Mouse (Mus musculus) lung, postnatal 0 days (tissue): ENCODE data around the gene Ncapg. TPM values are rescaled to one million over a fixed set of nuclear protein-coding genes. Genes with fewer than 3 reads are reported as not detected.

Source experiments
- ATAC-seq: fragments of 200-750 bp; cut with Nextera tagmentation; 2 replicates; pipeline ENCODE4 v1.8.0; 2017; ENCODE audit warnings: moderate library complexity
- DNase-seq: peaks from one replicate; pipeline ENCODE4 v3.0.0-alpha.2; 2016; ENCODE audit warnings: low spot score
- H3K27ac ChIP-seq: fragments of 300-500 bp; sonication (generic); 2 replicates; pipeline ENCODE4 v1.5.1; 2014; ENCODE audit warnings: antibody characterized with exemption, mild to moderate bottlenecking, low read length, mixed read lengths
- H3K27me3 ChIP-seq: fragments of 300-500 bp; sonication (generic); replicated peaks from 2 replicates; pipeline ENCODE4 v1.6.1; 2014; ENCODE audit warnings: low read length, mixed read lengths; ENCODE audit not compliant: insufficient read depth
- H3K36me3 ChIP-seq: fragments of 300-500 bp; sonication (generic); 2 replicates; pipeline ENCODE4 v1.6.1; 2014; ENCODE audit warnings: low read length, mixed read lengths; ENCODE audit not compliant: insufficient read depth
- H3K4me1 ChIP-seq: fragments of 300-500 bp; sonication (generic); 2 replicates; pipeline ENCODE4 v1.6.1; 2014; ENCODE audit warnings: antibody characterized with exemption, low read depth, low read length, mixed read lengths; ENCODE audit not compliant: insufficient read depth
- H3K4me2 ChIP-seq: fragments of 300-500 bp; sonication (generic); replicated peaks from 2 replicates; pipeline ENCODE4 v1.6.1; 2014; ENCODE audit warnings: low read depth, mild to moderate bottlenecking, low read length, moderate library complexity, mixed read lengths
- H3K4me3 ChIP-seq: fragments of 300-500 bp; sonication (generic); 2 replicates; pipeline ENCODE4 v1.5.1; 2014; ENCODE audit warnings: low read depth, low read length
- H3K9ac ChIP-seq: fragments of 300-500 bp; sonication (generic); replicated peaks from 2 replicates; pipeline ENCODE4 v1.6.1; 2014; ENCODE audit warnings: low read depth, mild to moderate bottlenecking
- H3K9me3 ChIP-seq: fragments of 300-500 bp; sonication (generic); 2 replicates; pipeline ENCODE4 v1.6.1; 2016; ENCODE audit warnings: low read length, mixed read lengths
- CTCF ChIP-seq: IDR thresholded peaks from 2 replicates; pipeline ENCODE4 v1.5.1; 2016; ENCODE audit warnings: antibody characterized with exemption, mild to moderate bottlenecking
- EP300 ChIP-seq: IDR thresholded peaks from 2 replicates; pipeline ENCODE4 v1.6.1; 2016; ENCODE audit warnings: antibody characterized with exemption, mild to moderate bottlenecking, control low read depth
- WGBS: fragments of 180-500 bp; shearing (Covaris S2); extraction: QIAGEN DNeasy Blood & Tissue Kit; methylation state at CpG from one replicate; pipeline ENCODE4 v1.1.7; 2014; 5-methylcytosine and 5-hydroxymethylcytosine counted together
- polyA plus RNA-seq: library from polyadenylated mRNA; unstranded; fragments of >200 nt; fragmentation: Nextera tagmentation; extraction: Ambion mirVana; gene quantifications from 2 replicates; pipeline ENCODE4 v1.2.1, GENCODE M21; 2015

The Ncapg gene
- polyA plus RNA-seq, 1 experiment from 2014 or later: 2.6 TPM

DNA sequence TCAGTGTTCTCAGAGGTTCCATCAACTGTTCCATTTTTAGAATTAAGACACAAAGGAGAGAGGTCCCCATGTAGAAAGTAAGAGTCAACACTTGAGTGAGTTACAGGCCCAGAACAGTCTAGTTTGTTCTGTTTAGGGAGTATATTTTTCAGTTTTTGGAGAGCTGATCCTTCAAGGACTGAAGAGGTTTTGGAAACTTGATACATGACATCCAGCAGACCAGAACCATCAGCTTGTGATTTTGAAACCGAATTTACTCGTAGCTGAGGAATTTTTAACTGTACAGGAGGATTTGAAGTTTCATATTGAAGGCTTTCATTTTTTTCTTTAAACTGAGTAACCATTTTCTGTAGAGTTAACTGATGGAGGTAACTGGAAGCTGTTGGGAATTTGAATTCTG lies 64.0 kb downstream of the Ncapg start:
- TF ChIP-seq CTCF (no peak), EP300 (no peak)
- H3K4me3 ChIP-seq: no peak overlapping the region
- H3K36me3 ChIP-seq: 0 out of 2 replicates have a peak, but pooled peaks cover 4% of the 10 kb centered on the region
- 83% methylated on average over 2 of the region's 2 CpGs for WGBS
- no peak overlapping the region for H3K9ac ChIP-seq
- no peaks in the 10 kb centered on the region for H3K4me1 ChIP-seq
- H3K9me3 ChIP-seq: no peaks in the 10 kb centered on the region
- no peaks in the 10 kb centered on the region for H3K27me3 ChIP-seq
- H3K27ac ChIP-seq: no peak overlapping the region
- no peak for DNase-seq
- no peak for ATAC-seq
- H3K4me2 ChIP-seq: no peak overlapping the region

DNA sequence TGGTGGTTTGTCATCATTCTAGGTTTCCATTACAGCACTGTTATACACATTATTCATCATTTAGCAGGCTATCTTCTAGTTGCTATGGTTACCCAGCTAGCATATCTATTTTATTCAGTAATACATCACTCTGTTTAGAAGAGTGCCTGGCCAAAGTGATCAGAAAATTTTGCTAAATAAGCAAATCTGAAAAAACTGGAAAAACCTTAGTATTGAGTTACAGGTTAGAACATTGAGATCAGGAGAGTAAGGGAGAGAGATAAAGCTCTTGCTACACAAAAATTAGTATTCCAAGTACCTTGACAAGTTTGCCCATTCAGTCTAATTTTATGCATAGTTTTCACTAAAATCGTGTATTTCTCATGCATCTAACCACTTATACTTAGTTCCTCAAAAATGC lies 68.2 kb downstream of the Ncapg start:
- 79% methylated on average over 1 of the region's 1 CpGs for WGBS
- H3K36me3 ChIP-seq: 0 out of 2 replicates have a peak, but pooled peaks cover 4% of the 10 kb centered on the region
- H3K4me2 ChIP-seq: no peak overlapping the region
- H3K27ac ChIP-seq: no peak overlapping the region
- TF ChIP-seq CTCF (no peak), EP300 (no peak)
- no peaks in the 10 kb centered on the region for H3K4me1 ChIP-seq
- H3K9me3 ChIP-seq: no peaks in the 10 kb centered on the region
- ATAC-seq: no peak
- no peak overlapping the region for H3K4me3 ChIP-seq
- no peak overlapping the region for H3K9ac ChIP-seq
- H3K27me3 ChIP-seq: no peaks in the 10 kb centered on the region
- DNase-seq: no peak

Other genes with a start within 250 kb of the Ncapg start
- 83.5 and 85.3 TPM in 2 replicates for gene Qdpr, start 219.7 kb upstream of the Ncapg start, polyA plus RNA-seq
- not detected in 2 replicates for gene Clrn2, start 216.2 kb upstream of the Ncapg start, polyA plus RNA-seq
- 48.7 and 60.8 TPM in 2 replicates for gene Lap3, start 176.5 kb upstream of the Ncapg start, polyA plus RNA-seq
- 182 and 185 TPM in 2 replicates for gene Med28, start 149.7 kb upstream of the Ncapg start, polyA plus RNA-seq
- 0.04 TPM in 2 replicates for gene Fam184b, start 30.3 kb upstream of the Ncapg start, polyA plus RNA-seq
- gene Lcorl, start 187.7 kb downstream of the Ncapg start, polyA plus RNA-seq: 15.1 and 17.1 TPM in 2 replicates